Mouse (Mus musculus): ENCODE results near the gene Ryk.
"Not testable (repeated sequence)": the region's sequence is repeated elsewhere in the genome, so short reads cannot be mapped to it uniquely, and the experiment has no call there.

The Ryk gene

GRCm38 (mm10) chr9:102904952-102905351, 70.2 kb downstream of the Ryk start:
- DNase-seq (ENCODE audit: low spot score in 2 of 2) = no peak

- DNase-seq (ENCODE audit: low spot score in 2 of 2) = no peak
These were observed 72.1 kb downstream of the Ryk start for GRCm38 (mm10) chr9:102906781-102907180.

- DNase-seq (ENCODE audit: low spot score in 2 of 2) = no peak
These were observed 73.0 kb downstream of the Ryk start for GRCm38 (mm10) chr9:102907521-102908246.

- no peak for DNase-seq (ENCODE audit: low spot score in 2 of 2)
These were observed 76.8 kb downstream of the Ryk start for GRCm38 (mm10) chr9:102911526-102911925.

GRCm38 (mm10) chr9:102912516-102913035, 77.9 kb downstream of the Ryk start:
- no peak for DNase-seq (ENCODE audit: low spot score in 2 of 2)

GRCm38 (mm10) chr9:102913597-102913996, 78.9 kb downstream of the Ryk start:
- not testable (repeated sequence) for DNase-seq (ENCODE audit: low spot score in 2 of 2)

GRCm38 (mm10) chr9:102914583-102914982, 79.9 kb downstream of the Ryk start:
- peak; percentile 30 to 61 for DNase-seq (ENCODE audit: low spot score in 2 of 2)

GRCm38 (mm10) chr9:102915292-102915854, 80.7 kb downstream of the Ryk start:
- no peak for DNase-seq (ENCODE audit: low spot score in 2 of 2)

- DNase-seq (ENCODE audit: low spot score in 2 of 2) = no peak
These were observed 81.4 kb downstream of the Ryk start for GRCm38 (mm10) chr9:102916076-102916475.

- DNase-seq (ENCODE audit: low spot score in 2 of 2) = no peak
These were observed 82.9 kb downstream of the Ryk start for GRCm38 (mm10) chr9:102917532-102918129.

GRCm38 (mm10) chr9:102919486-102919885, 84.8 kb downstream of the Ryk start:
- DNase-seq (ENCODE audit: low spot score in 2 of 2) = no peak

- no peak for DNase-seq (ENCODE audit: low spot score in 2 of 2)
These were observed 87.1 kb downstream of the Ryk start for GRCm38 (mm10) chr9:102921791-102922190.

GRCm38 (mm10) chr9:102922866-102923434, 88.2 kb downstream of the Ryk start:
- peak; percentile 15 to 38 for DNase-seq (ENCODE audit: low spot score in 2 of 2)

- DNase-seq (ENCODE audit: low spot score in 2 of 2) = no peak
These were observed 89.1 kb downstream of the Ryk start for GRCm38 (mm10) chr9:102923836-102924235.

- DNase-seq (ENCODE audit: low spot score in 2 of 2) = no peak
These were observed 90.1 kb downstream of the Ryk start for GRCm38 (mm10) chr9:102924627-102925316.

- no peak for DNase-seq (ENCODE audit: low spot score in 2 of 2)
These were observed 91.4 kb downstream of the Ryk start for GRCm38 (mm10) chr9:102926137-102926536.

- DNase-seq (ENCODE audit: low spot score in 2 of 2) = no peak
These were observed 95.1 kb downstream of the Ryk start for GRCm38 (mm10) chr9:102929776-102930175.

- DNase-seq (ENCODE audit: low spot score in 2 of 2) = no peak
These were observed 99.4 kb downstream of the Ryk start for GRCm38 (mm10) chr9:102933925-102934721.

- DNase-seq (ENCODE audit: low spot score in 2 of 2) = no peak
These were observed 107.5 kb downstream of the Ryk start for GRCm38 (mm10) chr9:102942221-102942620.

GRCm38 (mm10) chr9:102944891-102945290, 110.2 kb downstream of the Ryk start:
- no peak for DNase-seq (ENCODE audit: low spot score in 2 of 2)

- no peak for DNase-seq (ENCODE audit: low spot score in 2 of 2)
These were observed 111.8 kb downstream of the Ryk start for GRCm38 (mm10) chr9:102946469-102947015.
